18 mouse cellular contexts compared by ENCODE assay signal in the genomic region with DNA sequence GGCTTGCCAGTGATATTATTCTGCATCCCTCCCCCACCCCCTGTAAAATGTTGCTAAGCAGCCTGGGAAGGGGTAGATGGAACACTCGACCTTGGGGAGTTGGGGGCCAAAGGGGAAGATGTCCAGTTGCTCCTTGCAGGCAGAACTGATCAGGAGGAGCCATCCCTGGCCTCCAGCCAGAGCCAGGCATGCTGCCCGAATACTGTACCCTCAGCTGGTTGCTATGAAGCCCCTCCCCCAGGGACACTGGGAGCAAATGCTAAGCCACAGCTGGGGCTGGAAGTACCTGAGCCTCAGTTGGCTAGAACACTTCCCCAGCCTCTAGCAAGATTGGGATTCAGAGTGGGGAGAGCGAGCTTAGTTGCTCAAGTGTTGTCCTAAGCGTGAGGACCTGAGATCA. TPM values are rescaled to one million over a fixed set of nuclear protein-coding genes. Genes with fewer than 3 reads are reported as not detected.
A peak's percentile ranks its signal among the peaks of the same experiment; 100 is the strongest.
DNase-seq lines count a peak whose midpoint lies in the region; ATAC-seq and TF ChIP-seq lines count a peak whose summit lies in the region.
"Had no signal": no experiment of that assay in that cellular context is flagged by ENCODE, and none has a peak within 500 bp of the region (broad histone marks: within the 10 kb centered on the region; RNA-seq: fewer than 3 reads in every experiment).

No protein-coding gene starts in this region.

- TF ChIP-seq CTCF in brain, embryonic 14.5 days (IDR thresholded peaks at IDR 0.05; ENCODE audit: borderline replicate concordance, extremely low read depth, insufficient read depth, insufficient read length): no peak
- no peak for TF ChIP-seq CTCF in layer of hippocampus, adult 2 months (conservative IDR thresholded peaks at IDR 0.05)

- no peak overlapping the region for H3K27ac ChIP-seq in kidney, embryonic 14.5 days (ENCODE audit: low read depth, low read length)
- no peak overlapping the region for H3K27ac ChIP-seq in midbrain, embryonic 14.5 days (replicated peaks; ENCODE audit: low read depth, low read length)
- no peak overlapping the region for H3K27ac ChIP-seq in midbrain, embryonic 16.5 days (ENCODE audit: low read length)
- no peak overlapping the region for H3K27ac ChIP-seq in layer of hippocampus, adult 2 months
- H3K27ac ChIP-seq: forebrain, embryonic 13.5 days; heart, embryonic 15.5 days had no signal

- H3K4me2 ChIP-seq in kidney, embryonic 14.5 days (replicated peaks; ENCODE audit: low read depth, low read length): no peak overlapping the region
- no peak overlapping the region for H3K4me2 ChIP-seq in midbrain, embryonic 14.5 days (ENCODE audit: low read length)
- no peak overlapping the region for H3K4me2 ChIP-seq in midbrain, embryonic 16.5 days (ENCODE audit: low read length)
- H3K4me2 ChIP-seq: forebrain, embryonic 13.5 days; heart, embryonic 15.5 days; liver, embryonic 11.5 days had no signal

- H3K9me3 ChIP-seq in kidney, embryonic 14.5 days (ENCODE audit: control insufficient read depth, low read length): no peaks in the 10 kb centered on the region
- H3K9me3 ChIP-seq in midbrain, embryonic 14.5 days (ENCODE audit: control insufficient read depth, low read length): no peaks in the 10 kb centered on the region
- no peaks in the 10 kb centered on the region for H3K9me3 ChIP-seq in midbrain, embryonic 16.5 days (replicated peaks; ENCODE audit: control insufficient read depth, low read length, poor library complexity, severe bottlenecking)
- H3K9me3 ChIP-seq: forebrain, embryonic 13.5 days; heart, embryonic 15.5 days had no signal

- no peaks in the 10 kb centered on the region for H3K27me3 ChIP-seq in kidney, embryonic 14.5 days (ENCODE audit: control insufficient read depth, insufficient read depth, low read length)
- peaks cover 19% of the 10 kb centered on the region for H3K27me3 ChIP-seq in midbrain, embryonic 14.5 days (ENCODE audit: control insufficient read depth, insufficient read depth, low read length)
- peaks cover 15% of the 10 kb centered on the region for H3K27me3 ChIP-seq in midbrain, embryonic 16.5 days (ENCODE audit: control insufficient read depth, insufficient read depth, low read depth, low read length)

- H3K4me3 ChIP-seq in kidney, embryonic 14.5 days (ENCODE audit: low read length): no peak overlapping the region
- H3K4me3 ChIP-seq in midbrain, embryonic 14.5 days (replicated peaks; ENCODE audit: low read depth, low read length): no peak overlapping the region
- no peak overlapping the region for H3K4me3 ChIP-seq in midbrain, embryonic 16.5 days (ENCODE audit: low read depth, low read length)
- H3K4me3 ChIP-seq in layer of hippocampus, adult 2 months: no peak overlapping the region
- H3K4me3 ChIP-seq: forebrain, embryonic 13.5 days; heart, embryonic 15.5 days had no signal

- TF ChIP-seq POLR2A in brain, embryonic 14.5 days (IDR thresholded peaks at IDR 0.05; ENCODE audit: borderline replicate concordance, extremely low read depth, insufficient read depth, insufficient read length, poor library complexity, severe bottlenecking): no peak

- peaks cover 10% of the 10 kb centered on the region for H3K4me1 ChIP-seq in kidney, embryonic 14.5 days (ENCODE audit: control insufficient read depth, insufficient read depth, low read length)
- peaks cover 4% of the 10 kb centered on the region; the same call in 1 of the 2 replicates for H3K4me1 ChIP-seq in midbrain, embryonic 14.5 days (ENCODE audit: control insufficient read depth, insufficient read depth, low read length)
- no peaks in the 10 kb centered on the region; the same call in 1 of the 2 replicates for H3K4me1 ChIP-seq in midbrain, embryonic 16.5 days (ENCODE audit: control insufficient read depth, insufficient read depth, low read length)
- H3K4me1 ChIP-seq: forebrain, embryonic 13.5 days had no signal

- no peaks in the 10 kb centered on the region for H3K36me3 ChIP-seq in kidney, embryonic 14.5 days (ENCODE audit: control insufficient read depth, insufficient read depth, low read length)
- no peaks in the 10 kb centered on the region for H3K36me3 ChIP-seq in midbrain, embryonic 14.5 days (ENCODE audit: control insufficient read depth, insufficient read depth, low read length)
- H3K36me3 ChIP-seq in midbrain, embryonic 16.5 days (ENCODE audit: control insufficient read depth, insufficient read depth, low read length): no peaks in the 10 kb centered on the region
- H3K36me3 ChIP-seq: heart, embryonic 15.5 days had no signal

- WGBS in kidney, embryonic 14.5 days: 16% methylated on average over 4 of the region's 4 CpGs
- WGBS in midbrain, embryonic 14.5 days: 9% methylated on average over 4 of the region's 4 CpGs
- WGBS in midbrain, embryonic 16.5 days: 21% methylated on average over 4 of the region's 4 CpGs

- DNase-seq in cerebellum, postnatal 14 days: peak; percentile 45 to 68
- no peak for DNase-seq in cerebellum, adult 9-11 months
- no peak for DNase-seq in kidney, adult 8-10 months
- DNase-seq in midbrain, embryonic 14.5 days: peak; percentile 66
- DNase-seq in brain, embryonic 14.5 days (ENCODE audit: low read depth): peak; percentile 45
- no peak for DNase-seq in layer of hippocampus, adult 2 months (ENCODE audit: low spot score in 2 of 2)
- DNase-seq: adrenal gland, adult 8-10 months; lung, adult 2 months; lung, postnatal 36 days; right cerebral cortex, postnatal 25 days; thymus, postnatal 14 days had no signal

- no peak overlapping the region for H3K9ac ChIP-seq in kidney, embryonic 14.5 days (ENCODE audit: low read depth, low read length)
- no peak overlapping the region for H3K9ac ChIP-seq in midbrain, embryonic 14.5 days (replicated peaks; ENCODE audit: low read length)
- no peak overlapping the region for H3K9ac ChIP-seq in midbrain, embryonic 16.5 days (ENCODE audit: low read depth, low read length)
- H3K9ac ChIP-seq: forebrain, embryonic 13.5 days; heart, embryonic 15.5 days had no signal

- ATAC-seq in kidney, embryonic 14.5 days (ENCODE audit: low FRiP score, low TSS enrichment): peak; percentile 8; the same call in 1 of the 2 replicates
- no peak for ATAC-seq in midbrain, embryonic 14.5 days (ENCODE audit: low FRiP score, low TSS enrichment)
- ATAC-seq in midbrain, embryonic 16.5 days: no peak
- ATAC-seq: forebrain, embryonic 13.5 days had no signal

RNA-seq across cellular contexts. Expression of gene Col13a1, which starts 6.9 kb away (rescaled TPM):
- 4.7 and 6.1 TPM in 2 replicates for polyA plus RNA-seq in kidney, embryonic 14.5 days (2014; fragmentation: Nextera tagmentation; extraction: Ambion mirVana)
- polyA plus RNA-seq in midbrain, embryonic 14.5 days (2014; fragmentation: Nextera tagmentation; extraction: Ambion mirVana): 0.12 and 1.5 TPM in 2 replicates
- 1.2 and 1.5 TPM in 2 replicates for polyA plus RNA-seq in midbrain, embryonic 16.5 days (2015; fragmentation: Nextera tagmentation; extraction: Ambion mirVana)
- polyA plus RNA-seq in brain, embryonic 14.5 days (2012; rRNA removed): 2.1 and 3.2 TPM in 2 replicates
- 1 to 10 TPM; 1.1 to 1.5 TPM for total RNA-seq in layer of hippocampus, adult 2 months (2021)
- total RNA-seq: hematopoietic stem cell, adult 5-6 weeks; MEL had no signal

Comparison
In these comparisons a context has a peak if more than half of its experiments do, and no peak if none do; other contexts are left out.
1. DNase-seq: peak in cerebellum, postnatal 14 days (2 of 2), midbrain, embryonic 14.5 days (single experiment) and brain, embryonic 14.5 days (single experiment); none in cerebellum, adult 9-11 months (single experiment), kidney, adult 8-10 months (0 of 2) and layer of hippocampus, adult 2 months (0 of 2).